Mouse (Mus musculus): Measurements from ENCODE around the gene Ece1.

DNA sequence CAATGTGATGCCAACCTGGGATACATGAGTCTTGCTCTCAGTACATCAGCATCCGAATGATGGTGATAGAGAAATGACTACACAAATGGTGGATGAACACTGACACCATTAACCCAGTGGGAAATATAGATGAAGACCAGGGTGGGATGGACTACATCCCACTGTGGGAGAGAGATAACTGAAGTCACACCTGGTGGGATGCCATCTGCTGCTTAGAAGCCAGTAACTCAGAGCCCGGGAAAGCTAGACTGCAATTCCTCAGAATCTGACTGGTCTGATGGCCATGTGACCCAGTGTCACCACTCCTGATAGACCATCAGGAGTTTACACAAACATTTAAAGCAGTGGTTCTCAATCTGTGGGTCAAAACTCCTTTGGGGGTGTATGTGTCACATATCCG lies 38.5 kb upstream of the Ece1 start:
- TF ChIP-seq POLR2A (IDR thresholded peaks at IDR 0.05; ENCODE audit: insufficient read length, low read depth) (no peak), MAX (IDR thresholded peaks at IDR 0.05; ENCODE audit: low read depth) (no peak), POLR2AphosphoS2 (IDR thresholded peaks at IDR 0.05; ENCODE audit: insufficient read length, low read depth) (no peak), CEBPB (IDR thresholded peaks at IDR 0.05; ENCODE audit: insufficient read depth, poor library complexity, severe bottlenecking) (no peak), MYOG (IDR thresholded peaks at IDR 0.05; ENCODE audit: control insufficient read depth in 1 of 3, insufficient read depth in 1 of 3, insufficient read length in 2 of 3, low read depth in 2 of 3) (no peak), REST (IDR thresholded peaks at IDR 0.05; ENCODE audit: insufficient read depth, insufficient read length) (no peak), USF1 (IDR thresholded peaks at IDR 0.05; ENCODE audit: low read depth) (no peak), E2F4 (IDR thresholded peaks at IDR 0.05; ENCODE audit: insufficient read depth) (no peak)

All from myocyte (in vitro differentiated cells).